Mouse (Mus musculus) left cerebral cortex, adult 9 months (tissue): ENCODE measurements around the gene Ist1.

Experiments
- DNase-seq, 2 experiments: peaks; one replicate each; pipeline ENCODE4 v3.0.0; 2022; ENCODE audit warnings: low spot score in 2 of 2

The Ist1 gene

DNA sequence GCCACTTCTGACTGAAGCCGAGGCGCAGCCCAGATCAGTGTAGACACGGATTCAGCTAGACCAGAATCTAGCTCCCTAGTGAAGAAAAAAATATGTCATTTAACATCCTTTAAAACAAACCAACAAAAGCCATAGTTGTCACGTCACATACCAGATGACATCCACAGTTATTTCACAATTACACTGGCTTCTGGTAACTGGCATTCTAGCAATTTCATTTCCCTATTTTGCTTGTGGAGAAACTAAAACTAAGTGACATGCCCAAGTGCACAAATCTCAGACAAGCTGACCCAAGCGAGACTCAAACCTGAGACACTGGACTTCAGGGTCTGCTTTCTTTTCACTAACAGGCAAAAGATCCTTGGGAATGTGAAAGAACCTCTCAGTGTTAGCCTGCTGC lies 10.9 kb downstream of the Ist1 start:
- no peak for DNase-seq

DNA sequence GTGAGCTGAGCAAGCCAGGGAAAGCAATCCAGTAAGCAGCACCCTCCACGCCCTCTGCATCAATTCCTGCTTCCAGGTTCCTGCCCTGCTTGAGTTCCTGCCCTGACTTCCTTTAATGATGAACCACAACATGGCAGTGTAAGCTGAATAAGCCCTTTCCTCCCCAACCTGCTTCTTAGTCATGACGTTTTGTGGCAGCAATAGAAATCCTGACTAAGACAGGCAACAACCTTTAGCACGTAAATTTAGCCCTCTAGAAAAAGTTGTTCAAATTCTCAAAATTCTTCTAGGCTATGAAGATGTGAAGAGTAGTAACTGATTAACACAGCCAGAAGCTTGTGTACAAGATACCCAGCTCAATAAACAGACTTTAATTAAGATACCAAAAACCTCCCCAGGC lies 11.5 kb downstream of the Ist1 start:
- DNase-seq: no peak

DNA sequence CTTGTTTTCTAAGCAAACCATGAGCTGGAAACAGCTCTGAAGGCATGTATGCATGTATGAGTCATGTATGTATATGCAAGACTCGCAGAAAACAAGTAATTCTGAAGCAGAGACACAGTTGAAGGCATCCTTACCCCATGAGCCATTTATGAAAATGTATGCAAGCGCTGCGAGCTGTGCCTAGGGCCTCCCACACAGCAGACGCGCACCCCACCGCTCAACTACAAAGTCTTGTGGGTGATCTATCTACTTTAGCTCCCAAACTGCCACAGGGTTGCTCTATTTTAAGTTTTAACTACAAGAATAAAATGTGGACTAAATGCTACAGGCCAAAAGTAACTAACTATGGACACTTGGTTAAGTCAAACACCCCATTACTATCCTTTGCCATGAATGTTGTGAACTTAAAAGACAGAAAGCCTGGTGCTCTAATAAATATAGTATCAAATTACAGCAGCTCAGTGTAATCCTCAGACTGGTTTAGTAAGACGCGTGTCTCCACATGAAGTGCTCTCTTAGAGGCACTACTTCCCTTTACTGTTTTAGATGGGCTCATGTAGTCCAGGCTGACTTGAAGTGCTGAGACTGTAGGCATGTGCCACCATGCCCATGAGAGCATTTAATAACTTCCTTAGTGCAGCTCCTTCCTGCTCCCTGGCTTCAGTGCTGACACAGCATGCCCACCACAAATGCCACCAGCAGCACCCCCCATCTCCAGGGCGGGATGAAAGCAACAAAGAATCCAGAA lies 17.0 kb downstream of the Ist1 start:
- peak; percentile 38 to 58 for DNase-seq

DNA sequence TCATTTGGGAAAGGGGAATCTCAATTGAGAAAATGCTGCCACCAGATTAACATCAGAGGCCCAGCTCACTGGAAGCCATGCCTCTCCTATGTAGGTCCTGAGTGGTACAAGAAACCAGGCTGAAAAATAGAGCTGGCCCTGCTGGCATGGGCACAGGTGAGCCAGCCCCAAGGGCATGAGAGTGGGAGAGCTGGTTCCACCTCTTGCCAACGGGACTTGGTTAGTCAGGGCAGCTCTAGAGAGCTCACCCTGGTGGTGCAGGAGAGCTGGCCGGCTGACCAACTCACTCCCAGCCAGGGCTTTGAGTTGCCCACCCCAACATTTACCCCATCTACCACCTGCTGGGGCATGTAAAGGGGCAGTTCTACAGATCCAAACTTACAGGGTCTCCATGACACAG lies 19.5 kb downstream of the Ist1 start:
- DNase-seq: no peak

DNA sequence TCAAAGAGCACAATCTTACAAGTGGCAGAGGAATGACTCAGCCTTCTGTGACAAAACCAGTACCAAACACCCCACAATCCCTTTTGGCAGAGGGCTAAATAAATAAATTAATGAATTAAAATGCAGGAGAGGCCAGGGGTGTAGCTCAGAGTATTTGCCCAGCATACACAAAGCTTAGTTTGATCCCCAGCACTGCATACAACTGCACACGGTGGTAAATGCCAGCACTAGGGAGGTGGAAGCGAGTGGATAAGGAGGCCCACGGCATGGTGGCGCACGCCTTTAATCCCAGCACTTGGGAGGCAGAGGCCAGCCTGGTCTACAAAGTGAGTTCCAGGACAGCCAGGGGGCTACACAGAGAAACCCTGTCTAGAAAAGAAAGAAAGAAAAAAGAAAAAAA lies 20.4 kb downstream of the Ist1 start:
- no peak for DNase-seq

DNA sequence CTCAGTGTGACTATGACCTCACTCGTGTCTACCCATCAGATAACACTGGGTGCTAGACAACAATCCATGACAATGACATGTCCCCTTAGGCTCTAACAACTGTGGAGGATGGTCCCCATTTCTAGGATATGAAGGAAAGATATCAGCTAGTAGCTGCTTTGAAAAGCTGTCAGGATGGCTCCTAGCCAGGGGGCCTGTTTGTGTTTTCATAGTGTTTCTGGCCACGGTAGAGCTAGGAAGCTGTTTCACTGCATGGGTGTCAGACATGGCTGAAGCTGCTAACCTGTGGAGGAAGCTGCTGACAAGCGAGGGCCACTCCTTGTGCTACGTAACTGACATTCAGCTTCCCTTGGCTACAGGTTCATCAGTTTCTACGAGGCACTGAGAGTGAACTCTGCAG lies 26.4 kb downstream of the Ist1 start:
- no peak for DNase-seq

DNA sequence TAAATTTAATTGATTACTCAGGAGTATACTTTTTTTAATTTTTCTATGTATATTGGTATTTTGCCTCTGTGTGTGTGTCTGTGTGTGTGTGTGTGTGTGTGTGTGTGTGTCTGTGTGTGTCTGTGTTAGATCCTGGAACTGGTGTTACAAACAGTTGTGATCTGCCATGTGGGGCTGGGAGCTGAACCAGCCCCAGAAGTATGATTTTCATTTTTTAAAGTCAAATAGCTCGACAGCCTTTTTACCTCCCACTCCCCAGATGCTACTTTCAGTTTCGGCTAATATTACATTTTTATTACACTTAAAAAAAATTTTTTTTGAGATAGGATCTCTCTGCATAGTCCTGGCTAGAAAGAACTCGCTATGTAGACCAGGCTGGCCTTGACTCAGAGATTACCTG lies 30.7 kb downstream of the Ist1 start:
- DNase-seq: no peak

DNA sequence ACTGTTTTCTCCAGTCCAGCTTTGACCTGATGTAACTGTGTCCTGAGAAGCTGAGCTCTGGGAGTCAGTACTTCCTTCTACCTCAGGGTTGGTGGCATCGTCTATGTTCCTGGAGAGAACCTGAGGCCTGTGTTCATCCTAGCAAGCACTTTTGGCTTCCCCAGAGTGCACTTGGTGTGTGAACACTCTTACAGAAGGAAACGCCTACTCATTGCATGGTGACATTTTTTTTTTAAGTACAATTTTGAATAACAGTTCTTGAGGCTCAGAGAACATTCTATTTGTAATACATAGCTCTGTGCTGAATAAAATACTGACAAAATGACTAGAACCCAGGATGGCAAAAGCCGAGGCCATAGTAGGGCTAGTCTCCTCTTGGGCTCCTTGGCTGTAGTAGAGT lies 36.2 kb downstream of the Ist1 start:
- peak in 1 of 2 experiments; percentile 36 for DNase-seq

DNA sequence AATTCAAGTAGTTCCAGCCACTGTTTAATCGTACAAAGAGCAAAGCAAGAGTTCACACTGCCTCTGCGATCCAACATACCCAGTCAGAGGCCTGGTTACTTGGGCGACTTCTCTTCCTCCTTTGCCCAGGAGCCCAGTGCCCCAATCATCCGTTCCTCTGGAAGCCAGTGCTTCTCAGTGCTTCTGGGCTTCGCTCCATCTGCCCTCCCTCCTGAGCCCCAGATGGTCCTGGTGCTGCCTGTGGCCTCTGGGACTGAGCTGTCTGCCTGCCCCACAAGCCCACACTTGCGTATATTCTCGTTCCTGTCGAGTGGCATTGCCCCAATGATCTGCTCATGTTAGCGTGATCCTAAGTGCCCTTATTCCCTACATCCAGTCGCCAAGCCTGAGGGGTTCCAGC lies 42.3 kb downstream of the Ist1 start:
- no peak for DNase-seq

DNA sequence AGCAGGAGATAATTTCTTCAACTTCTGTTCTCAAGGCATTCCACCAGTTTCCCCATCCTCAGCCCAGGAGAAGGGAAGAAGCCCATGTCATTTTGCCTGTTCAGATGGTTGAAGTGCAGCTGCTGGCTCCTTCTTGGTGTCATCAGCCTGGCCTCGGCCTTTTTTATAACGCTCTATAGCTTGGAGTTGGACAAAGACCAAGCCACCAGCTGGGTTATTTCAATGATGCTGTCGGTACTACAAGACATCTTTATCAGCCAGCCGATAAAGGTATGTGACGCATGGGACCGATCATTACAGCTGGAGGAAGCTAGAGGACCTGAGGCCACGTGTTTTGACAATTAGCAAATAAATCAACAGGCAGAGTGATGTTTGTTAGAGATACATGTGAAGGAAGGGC lies 44.6 kb downstream of the Ist1 start:
- DNase-seq: no peak

DNA sequence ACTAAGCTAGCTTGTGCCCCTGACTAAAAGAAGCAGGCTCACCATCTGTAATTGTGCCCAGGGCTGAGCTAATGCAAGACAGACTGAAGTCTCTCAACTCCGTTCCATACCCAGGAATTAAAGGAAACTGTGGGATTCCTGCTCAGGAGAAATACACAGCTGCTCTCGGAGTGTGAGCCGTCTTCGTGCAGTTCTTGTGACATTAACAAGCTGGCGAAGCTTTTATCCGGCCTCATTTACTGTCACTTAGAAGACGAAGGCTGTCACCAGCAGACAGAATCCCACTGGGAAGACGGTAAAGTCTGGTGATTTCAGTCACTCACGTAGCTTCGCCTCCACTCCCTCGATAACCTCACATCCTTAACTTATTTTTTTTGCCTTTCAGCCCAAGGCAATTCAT lies 45.7 kb downstream of the Ist1 start:
- DNase-seq: no peak

DNA sequence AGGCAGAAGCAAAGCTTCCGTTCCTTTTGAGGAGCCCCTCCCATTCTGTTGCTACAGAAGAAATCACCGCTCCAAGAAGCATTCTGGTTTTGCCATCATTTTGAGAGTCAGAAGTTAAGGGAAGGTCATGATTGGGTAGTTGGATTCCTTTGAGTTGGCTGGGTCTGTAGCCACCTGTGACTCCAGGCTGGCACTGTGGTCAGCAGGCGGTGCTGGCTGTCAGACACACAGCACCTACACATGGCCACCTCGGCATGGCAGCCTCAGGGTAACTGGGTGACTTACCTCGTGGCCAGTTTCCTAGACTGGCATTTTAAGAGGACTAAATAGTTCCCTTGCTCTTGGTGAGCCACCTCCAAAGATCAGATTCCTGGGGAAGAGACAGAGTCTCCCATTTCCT lies 51.8 kb downstream of the Ist1 start:
- DNase-seq: no peak

DNA sequence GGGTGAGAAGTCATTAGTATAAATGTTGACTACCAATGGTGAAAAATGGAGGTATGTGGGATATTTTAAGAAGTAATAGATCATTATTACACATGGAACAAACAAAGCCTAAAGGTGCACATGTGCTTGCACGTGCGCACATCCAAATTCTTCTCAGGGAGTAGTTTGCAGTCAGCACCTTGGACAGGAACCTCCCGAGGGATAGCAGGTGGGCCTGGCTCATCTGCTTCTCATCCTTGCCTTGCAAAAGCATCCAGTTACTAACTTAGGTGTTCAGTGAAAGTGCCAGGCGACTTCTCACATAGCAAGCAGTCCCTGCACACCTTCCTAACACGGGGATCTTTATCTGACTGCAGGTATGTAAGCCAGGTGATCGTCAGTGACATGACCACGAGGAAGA lies 52.6 kb downstream of the Ist1 start:
- no peak for DNase-seq

DNA sequence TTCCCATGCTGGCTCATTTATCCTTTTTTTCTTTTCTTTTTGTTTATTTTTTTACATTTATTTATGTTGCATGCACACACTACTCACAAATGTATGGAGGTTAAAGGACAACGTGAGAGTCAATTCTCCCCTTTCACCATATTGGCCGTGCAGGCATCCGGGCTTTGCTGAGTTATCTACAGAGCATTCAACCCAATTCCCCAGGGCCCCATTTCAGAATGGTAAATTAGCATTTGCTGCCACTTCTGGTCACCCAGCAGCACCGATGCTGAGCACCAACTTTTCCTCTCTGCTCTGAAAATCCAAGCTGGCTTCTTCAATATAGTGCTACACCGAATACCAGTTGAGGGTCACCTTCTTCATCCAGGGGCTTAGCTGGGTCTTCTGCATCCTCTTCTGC lies 54.2 kb downstream of the Ist1 start:
- DNase-seq: no peak

DNA sequence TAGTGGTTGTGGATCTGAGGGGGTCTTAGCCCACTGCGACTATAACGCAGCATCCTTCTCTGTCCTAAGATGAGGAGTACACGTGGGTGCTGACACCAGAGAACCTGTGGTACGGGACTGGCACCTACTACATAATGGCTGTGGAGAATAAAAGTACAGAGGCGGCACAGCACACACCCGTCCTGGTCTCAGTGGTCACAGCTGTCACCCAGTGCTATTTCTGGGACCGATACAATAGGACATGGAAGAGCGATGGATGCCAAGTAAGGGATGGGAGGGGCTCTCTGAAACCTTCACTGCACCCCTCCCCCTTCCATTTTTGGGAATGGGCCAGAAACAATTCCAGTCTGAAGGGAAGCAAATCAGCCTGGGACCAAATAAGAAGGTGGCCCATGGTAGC lies 57.9 kb downstream of the Ist1 start:
- no peak for DNase-seq

DNA sequence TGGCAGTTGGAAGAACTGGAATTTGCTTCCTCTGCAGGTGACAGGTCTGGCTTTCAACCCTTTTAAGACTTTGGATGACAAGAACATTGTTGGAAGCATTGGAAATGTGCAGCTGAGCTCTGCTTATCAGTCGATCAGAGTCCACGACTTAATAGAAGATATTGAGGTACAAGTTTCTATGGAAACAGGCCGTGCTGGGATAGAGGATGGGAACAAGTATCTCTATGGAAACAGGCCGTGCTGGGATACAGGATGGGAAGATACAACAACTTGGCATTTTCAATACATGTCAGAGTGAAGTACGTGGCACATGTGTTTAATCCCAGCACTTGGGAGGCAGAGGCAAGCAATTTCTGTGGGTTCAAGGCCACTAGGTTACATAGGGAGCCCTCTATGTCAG lies 60.6 kb downstream of the Ist1 start:
- DNase-seq: no peak

DNA sequence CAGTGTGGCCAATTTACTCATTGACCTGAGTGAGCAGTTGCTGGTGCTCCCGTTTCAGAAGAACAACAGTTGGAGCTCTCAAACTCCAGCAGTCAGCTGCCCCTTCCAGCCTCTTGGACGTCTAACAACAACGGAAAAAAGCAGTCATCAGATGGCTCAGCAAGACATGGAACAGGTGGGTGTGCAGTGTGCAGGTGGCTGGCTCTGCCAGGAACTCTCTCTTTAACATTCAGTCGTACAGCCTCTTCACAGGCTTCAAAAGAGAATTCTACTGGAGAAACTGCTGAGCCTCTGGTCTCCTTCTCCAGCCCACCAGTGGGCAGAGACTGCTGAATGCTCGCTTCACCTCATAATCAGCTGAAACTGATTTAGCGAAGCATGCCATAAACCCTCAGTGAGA lies 64.4 kb downstream of the Ist1 start:
- peak in 1 of 2 experiments; percentile 47 for DNase-seq
